Mouse (Mus musculus) mouse trophoblast stem cell (cell line): ENCODE data around the gene Fndc4.

Source experiments
- in situ Hi-C, 2 experiments: fragments of 300-500 bp; cut with MseI, MboI; formaldehyde crosslinking; loops; 2 replicates in 1 of 2; 3 replicates in 1 of 2; pipeline ENCODE4 v1.15.1; 2025

The Fndc4 gene

DNA sequence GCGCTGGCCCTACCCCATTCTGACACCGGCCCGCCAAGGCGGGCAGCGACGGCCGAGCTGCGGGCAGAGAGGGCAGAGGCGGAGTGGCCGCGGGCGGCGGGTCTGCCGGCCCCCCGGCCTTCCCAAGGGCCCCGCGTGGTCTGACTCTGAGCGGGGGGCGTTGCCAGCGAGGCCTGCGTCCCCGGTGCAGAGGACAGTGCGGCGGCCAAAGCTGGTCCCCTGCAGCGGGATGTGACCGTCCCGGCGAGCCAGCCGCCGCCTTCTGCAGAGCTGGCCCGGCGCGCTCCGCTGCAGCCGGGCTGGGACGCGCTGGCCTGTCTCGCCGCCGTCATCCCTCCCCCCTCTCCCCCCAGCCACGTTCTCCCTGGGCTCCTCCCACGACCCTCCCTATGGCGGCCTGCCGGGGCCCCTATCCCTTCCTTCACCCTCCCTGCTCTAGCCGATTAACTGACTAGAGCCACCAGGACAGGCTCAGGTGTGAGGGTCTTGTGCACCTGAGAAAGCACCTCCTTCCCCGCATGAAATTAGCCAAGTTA is at the start of gene Fndc4:
Gene Fndc4, minus strand, starts transcription at position 475 of the 536 bp plus-strand sequence.
- in situ Hi-C loops, result no loop called here

DNA sequence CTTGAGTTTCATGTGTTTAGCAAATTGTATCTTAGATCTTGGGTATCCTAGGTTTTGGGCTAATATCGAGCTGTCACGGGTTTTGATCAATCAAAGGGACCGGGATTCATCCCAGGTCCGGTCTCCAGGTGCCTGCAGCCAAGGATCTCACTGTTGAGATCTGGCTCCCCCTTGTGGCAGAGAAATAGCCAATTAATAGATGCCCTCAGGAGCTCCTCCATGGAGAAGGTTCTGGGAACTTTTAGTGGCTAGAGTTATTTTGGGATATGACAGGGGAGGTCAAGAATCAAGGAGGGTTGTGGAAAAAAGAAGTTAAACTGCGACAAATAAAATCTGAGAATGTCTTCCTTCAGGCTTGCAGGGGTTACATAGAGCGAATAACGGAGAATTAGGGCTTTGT is 32.4 kb upstream of the Fndc4 start:
- in situ Hi-C loops, result loop anchor here in 1 of 2 experiments (10.0 kb wide), 1 partner anchor 113 kb away; no protein-coding TSS in a partner anchor

DNA sequence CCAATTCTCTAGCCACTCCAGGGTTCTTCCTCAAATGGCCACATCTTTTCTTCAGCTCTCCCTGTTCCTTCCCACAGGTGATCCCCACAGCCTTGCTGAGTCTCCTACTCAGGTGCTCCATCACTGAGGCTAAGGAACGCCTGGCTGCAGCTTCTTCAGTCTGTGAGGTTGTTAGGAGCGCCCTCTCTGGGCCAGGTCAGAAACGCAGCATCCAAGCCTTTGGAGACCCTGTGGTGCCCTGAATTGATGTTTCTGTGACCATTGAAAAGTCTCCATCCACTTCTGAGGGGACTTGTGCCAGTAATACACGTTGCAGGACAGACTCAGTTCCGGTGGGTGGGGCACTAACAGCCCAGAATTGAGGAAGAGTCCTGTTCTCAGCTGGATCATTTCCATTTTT is 31.0 kb upstream of the Fndc4 start:
- in situ Hi-C loops, result loop anchor here in 1 of 2 experiments (10.0 kb wide), 1 partner anchor 112 kb away; no protein-coding TSS in a partner anchor

DNA sequence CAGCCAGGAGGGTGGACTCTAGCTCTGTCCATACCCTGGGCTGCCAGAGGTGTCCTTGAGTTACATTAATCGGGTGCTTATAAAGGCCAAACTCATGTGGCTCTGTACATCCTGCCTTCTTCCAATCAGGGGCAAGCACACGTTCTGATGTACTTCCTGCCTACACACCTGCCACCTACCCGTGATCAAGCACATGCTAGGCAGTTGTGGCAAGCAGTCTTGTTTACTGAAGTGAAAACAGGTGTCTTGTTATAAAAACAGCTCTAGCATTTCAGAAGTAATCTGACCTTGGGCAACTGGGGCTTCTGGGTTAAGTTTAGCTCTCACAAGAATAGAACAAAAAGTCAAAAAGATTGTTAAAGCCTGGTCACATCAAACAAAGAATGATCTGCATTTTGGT is 28.2 kb upstream of the Fndc4 start:
- in situ Hi-C loops, result loop anchor here in 1 of 2 experiments (10.0 kb wide), 1 partner anchor 109 kb away; no protein-coding TSS in a partner anchor

DNA sequence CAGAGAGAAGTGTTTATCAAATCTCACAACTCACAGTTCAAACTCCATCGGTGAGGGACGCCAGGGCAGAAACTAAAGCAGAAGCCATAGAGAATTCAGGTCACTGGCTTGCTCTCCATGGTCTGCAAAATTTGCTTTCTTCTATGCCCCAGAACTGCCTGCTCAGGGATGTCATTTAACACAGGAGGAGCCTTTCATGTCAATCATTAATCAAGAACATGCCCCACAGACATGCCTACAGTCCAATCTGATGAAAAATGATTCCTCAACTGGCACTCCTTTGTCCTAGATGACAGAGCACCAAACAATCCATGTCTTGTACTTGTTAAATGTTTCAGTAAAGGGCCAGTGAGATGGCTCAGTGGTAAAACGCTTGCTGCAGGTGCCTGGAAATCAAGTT is 26.9 kb upstream of the Fndc4 start:
- in situ Hi-C loops, result loop anchor here in 1 of 2 experiments (10.0 kb wide), 1 partner anchor 108 kb away; no protein-coding TSS in a partner anchor

DNA sequence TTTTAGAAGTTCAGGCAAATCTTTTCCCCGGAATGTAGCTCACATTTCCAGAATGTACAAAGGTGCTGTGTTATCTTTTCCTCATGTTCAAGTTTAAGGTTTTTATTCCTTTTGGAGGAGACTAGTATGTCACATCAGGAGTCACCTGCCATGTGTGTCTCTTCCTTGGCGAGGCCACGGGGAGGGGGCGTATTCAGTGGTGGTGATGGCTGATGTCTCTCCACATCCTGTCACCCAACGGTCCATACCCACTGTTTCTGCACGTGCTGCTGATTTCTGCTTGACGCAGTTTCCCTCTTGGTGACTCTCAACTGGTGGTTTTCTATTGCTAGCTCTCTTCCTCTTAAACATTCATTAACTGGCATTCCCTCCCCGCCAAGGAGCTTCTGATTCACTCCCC is 16.9 kb upstream of the Fndc4 start:
- in situ Hi-C loops, result no loop called here

DNA sequence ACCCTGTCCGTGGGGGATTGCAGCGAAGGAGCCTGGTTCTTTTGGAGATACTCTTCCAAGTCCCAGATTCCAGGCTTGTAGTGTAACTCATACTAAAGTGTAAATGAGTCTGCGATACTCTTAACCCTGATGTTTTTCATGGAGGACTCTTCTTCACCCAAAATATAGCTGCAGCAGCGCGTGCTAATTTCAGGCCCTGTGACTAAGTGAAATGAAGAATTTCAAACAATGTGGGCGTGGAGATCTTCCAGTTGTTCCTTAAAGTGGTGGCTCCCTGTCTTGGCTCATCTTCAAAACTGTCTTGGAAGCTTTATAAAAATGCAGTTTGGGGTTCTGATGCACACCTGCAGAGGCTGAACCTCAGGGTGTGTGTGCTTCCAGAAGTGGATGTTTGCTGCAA is 7.2 kb upstream of the Fndc4 start:
- in situ Hi-C loops, result no loop called here

DNA sequence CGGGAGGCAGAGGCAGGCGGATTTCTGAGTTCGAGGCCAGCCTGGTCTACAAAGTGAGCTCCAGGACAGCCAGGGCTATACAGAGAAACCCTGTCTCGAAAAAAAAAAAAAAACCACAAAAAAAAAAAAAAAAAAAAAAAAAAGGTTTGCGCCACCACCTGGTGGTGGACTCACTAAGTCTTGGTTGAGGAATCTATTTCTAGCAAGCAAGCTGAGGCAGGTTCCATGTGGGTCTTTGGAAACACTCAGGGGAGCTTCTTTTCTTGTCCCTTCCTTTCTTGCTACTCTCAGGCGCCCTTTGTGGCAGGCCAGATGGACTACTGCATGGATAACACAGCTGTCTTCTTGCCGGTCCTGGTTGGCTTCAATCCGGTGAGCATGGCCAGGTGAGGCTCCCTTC is 6.0 kb upstream of the Fndc4 start:
- in situ Hi-C loops, result no loop called here

DNA sequence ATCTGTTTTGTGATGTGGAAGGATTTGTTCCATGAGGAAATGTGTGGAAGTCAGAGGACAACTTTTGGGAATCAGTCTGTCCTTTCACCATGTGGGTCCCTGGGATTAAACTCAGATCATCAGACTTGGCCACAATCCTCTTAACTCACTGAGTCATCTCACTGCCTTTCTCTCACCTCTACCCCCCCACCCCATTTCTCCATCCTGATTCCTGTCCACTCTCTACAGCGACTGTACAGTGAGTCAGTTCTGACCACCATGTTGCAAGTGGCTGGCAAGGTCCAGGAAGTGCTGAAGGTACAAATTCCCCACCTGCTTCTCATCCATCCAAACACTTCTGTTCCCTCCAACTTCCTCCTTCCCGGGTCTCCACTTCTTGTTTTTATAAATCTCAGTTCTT is 2.6 kb upstream of the Fndc4 start:
- in situ Hi-C loops, result no loop called here

DNA sequence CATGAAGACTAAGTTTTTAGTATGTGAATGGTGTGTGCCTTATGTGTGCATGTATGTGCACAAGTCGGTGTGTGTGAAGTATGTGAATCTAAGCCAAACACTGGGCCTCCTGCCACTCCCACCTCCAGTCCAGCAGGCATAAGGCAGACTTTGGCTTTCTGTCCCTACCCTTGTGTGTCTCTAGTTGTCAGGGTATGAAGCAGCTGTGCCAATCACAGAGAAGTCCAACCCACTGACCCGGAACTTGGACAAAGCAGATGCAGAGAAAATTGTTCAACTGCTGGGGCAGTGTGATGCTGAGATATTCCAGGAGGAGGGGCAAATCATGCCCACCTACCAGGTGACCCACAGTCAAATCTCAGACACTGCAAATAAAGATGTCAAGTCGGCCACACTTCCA is 2.1 kb upstream of the Fndc4 start:
- in situ Hi-C loops, result no loop called here

DNA sequence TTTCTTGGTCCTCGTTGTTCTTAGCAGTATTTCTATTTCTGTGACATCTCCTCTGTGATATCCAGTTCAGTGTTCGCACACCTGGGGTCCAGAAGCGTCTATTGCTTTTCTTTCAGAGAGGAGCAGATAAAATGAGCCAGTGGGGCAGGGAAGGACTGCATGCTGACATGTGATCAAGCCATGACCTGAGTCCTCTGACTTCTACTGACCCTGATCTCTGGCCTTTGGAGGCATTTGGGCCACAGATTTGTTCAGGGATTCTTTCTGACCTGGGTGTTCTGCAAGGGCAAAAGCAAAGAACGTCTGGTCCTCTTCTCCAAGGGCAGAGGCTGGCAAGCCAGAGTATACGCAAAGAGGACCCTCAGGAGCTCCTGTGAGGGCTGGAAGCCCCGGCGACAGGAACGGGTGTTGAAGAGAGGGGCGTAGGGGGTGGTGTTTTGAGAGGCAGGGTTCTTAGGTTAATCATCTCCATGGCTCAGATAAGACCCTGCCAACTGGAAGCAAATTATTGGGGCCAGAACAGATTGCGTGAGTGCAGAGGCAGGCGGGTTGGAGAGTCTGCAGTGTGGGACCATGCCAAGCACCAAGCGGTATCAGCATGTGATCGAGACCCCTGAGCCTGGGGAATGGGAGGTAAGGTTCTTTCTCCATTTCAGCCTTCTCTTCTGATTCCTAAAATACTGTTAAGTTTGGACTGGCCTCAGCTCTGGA is 1.3 kb upstream of the Fndc4 start, which contains the start of gene Gckr:
Gene Gckr, plus strand, starts transcription at position 397 of the 711 bp plus-strand sequence.
- in situ Hi-C loops, result no loop called here

DNA sequence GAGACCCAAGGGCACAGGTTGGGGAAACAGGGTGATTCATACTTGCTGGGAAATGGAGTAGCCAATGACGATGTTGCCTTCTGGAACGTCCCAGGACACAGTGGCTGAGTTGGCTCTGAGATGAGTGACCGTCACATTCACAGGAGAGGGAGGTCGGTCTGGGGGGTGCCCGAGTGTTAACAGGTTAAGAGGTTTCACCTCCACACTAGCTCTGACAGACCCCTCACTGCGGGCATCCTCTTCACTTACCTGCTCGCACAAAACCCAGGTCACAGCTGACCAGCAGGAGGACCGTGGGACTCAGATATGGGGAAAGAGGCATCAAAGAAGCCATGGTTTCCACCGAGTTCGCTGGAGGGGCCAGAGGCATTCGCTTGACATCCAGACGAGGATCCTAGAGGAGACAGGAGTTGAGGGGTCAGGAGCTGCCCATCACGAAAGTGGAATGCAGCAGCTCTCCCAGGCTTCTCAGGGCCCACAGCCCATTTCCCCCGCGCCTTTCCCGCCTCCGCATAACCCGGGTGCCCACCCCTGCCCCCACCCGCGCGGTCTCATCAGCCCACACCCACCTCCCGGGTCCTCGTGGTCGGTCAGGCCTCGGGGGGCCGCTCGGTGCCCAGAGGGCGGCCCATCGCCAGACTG is 795 bp downstream of the Fndc4 start:
- in situ Hi-C loops, result no loop called here

DNA sequence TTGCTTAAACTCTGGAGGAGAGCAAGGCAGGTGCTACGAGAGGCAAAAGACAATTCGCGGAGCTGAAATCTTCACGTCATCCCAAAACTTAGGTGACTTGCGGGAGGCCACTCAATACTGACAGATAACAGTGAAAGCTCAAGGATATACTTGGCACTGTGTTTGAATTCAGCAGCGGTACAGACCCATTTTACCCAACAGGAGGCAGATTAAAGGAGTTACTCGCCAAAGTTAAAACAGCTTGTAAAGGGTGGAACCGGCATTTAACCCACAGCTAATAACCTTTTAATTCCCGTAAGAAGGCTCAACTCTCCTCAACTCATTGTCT is 4.6 kb downstream of the Fndc4 start:
- in situ Hi-C loops, result no loop called here

DNA sequence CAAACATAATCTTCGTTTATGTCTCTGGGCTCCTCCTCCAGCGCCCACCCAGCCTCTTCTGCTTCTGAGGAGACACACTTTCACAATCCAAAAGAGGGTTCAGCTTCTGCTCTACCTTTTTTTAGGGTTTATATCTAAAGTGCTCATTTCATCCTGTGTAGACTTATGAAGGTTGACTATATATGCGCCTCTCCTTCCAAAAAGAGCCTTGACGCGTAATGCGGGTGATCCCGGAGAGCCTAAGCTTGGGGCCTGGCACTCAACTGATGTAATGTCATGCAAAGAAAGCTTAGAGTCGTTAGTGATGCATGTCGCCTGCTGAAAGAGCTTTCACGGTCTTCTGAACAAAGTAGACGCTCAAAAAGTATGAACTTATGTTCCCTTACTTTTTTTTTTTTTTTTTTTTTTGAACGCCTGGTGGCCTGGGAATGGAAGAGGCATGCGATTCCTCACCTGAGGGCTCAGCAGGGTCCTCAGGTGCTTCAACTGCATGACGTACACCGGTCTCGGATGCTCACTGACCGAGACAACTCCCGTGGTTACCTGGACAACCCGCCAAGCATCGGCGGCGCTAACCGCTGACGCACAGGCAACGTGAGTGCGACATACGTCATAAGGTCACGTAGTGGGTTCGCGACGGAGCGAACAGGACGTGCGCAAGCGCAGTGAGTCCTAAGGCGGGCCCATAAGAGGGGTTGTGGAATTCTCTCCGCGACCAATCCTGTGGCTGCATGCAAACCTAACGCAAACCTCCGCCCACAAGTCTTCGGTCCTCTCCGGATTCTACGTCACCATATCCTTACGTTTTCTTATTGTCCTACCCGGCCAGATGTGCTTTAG is 5.1 kb downstream of the Fndc4 start, which contains the start of gene Ift172:
Gene Ift172, minus strand, starts transcription at position 596 of the 840 bp plus-strand sequence.
- in situ Hi-C loops, result no loop called here

DNA sequence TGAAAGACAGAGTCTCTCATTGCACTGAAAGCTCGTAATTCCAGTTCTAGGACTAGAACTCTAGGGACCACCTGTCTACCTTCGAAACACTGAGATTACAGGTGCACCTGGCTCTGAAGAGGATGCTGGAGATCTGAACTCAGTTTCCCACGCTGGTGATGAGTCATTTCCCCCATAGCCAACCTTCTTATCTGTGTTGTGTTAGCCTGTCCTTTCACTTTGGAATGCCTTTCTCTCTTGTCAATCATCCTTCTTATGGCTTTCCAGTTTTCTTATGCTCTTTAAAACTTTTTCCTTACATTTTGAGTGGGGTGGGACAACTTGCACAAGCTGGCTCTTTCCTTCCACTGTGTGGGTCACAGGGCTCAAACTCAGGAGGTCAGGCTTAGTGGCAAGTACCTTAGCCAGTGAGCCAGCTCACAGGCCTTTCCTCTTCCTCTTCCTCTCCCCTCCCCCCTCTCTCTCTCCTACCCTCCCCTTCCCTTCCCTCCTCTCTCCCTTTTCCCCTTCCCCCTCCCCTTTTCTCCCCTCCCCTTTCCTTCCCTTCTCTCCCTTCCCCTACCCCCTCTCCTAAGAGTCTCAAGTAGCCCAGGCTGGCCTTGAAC is 6.2 kb downstream of the Fndc4 start:
- in situ Hi-C loops, result no loop called here

DNA sequence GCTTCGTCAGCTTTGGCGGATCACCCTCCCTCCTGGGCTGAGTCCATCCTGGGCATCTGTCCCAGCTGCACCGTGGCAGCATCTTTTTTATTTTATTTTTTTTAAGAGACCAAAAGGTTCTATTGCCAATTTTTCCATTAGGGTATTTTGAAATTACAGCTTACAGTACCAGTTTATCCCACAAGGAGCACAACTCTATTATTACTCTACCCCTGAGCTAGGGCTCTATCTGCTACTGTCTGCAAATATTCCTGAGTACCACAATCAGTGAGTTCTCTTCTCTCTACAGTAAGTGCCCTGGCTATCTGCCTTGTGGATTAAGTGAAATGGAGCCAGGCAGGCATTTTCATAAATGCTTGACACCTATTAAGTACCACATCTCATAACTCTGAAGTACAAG is 7.2 kb downstream of the Fndc4 start:
- in situ Hi-C loops, result no loop called here

DNA sequence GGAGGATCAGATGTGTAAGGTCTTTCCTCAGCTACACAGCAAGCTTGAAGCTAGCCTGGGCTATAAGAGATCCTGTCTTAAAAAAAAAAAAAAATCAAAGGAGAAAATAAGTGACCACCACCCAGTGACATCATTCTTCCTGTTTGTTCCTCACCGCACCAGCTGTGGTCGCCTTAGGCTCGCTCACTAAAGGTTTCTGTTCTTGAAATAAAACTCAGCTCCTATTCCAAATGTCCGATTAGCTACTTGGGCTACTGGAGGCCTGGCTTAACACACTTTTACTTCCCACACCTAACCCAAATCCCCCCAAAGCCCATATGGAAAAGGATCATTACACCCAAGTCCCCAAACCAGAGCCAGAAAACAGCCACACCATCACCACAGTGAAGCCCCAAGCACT is 7.7 kb downstream of the Fndc4 start:
- in situ Hi-C loops, result no loop called here

DNA sequence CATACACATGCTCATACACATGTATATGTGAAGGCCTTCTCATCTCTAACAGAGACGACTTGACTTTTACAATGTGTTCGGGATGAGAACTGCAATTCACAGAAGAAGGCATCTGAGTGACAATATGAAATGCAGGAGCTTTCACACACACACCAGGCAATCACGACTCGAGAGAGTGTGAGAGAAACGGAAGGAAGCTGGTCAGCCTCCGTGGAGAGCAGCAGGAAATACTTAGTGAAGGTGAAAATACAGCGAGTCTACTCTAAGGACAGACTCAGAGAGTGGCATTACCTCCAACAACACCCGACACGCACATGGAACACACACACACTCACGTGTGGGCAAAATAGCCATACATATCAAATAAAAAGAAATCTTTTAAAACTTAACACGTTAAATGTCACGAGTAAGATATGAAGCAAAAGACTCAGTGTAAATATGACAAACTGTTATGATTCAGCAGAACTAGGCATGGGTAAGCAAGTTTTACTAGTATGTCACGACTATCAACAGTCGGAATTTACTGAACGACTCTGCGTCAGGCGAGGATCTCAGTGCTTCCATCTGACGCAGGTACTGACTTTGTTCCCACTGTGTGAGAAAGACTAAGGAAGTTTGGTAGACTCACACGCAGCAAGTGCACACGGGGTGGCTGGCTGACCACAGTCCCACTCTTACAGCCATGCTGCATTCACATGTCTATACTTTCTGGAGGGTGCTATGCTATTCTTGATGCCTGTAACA is 16.5 kb downstream of the Fndc4 start:
- in situ Hi-C loops, result no loop called here

DNA sequence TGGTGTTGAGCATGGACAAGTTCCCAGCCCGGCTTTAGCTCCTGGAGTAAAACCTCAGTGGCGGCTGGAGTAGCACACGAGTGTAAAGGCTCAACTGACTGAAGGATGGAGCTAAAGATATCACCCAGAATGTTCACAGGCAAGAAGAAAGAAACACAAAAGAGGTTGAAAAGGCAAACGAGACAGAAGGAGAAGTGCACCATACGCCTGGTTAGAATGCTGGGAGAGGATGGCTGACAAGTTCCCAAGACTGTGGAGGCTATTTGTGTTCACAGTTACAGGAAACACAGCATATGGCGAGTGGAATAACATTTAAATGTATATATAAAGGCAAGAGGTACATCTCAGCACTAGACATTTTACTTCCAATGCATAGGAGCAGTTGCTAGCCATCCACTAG is 22.9 kb downstream of the Fndc4 start:
- in situ Hi-C loops, result no loop called here

DNA sequence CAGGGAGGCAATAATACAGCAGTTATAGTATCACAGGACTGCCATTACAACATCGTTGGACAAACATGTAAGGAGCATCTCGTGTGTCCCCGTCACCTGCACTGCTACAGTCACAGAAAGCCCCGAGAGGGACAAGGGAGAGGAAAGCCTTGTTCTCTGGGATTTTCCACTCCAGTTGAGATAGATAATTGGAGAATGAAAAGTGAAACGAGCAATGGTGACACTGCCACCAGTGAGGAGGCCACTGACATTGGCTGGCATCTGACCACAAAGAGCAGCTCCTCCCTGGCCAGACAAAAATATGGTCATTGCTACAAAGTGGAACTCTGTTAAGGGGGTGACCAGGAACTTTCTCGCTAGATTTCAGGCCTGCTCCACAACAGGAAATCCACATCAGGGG is 28.2 kb downstream of the Fndc4 start:
- in situ Hi-C loops, result no loop called here

DNA sequence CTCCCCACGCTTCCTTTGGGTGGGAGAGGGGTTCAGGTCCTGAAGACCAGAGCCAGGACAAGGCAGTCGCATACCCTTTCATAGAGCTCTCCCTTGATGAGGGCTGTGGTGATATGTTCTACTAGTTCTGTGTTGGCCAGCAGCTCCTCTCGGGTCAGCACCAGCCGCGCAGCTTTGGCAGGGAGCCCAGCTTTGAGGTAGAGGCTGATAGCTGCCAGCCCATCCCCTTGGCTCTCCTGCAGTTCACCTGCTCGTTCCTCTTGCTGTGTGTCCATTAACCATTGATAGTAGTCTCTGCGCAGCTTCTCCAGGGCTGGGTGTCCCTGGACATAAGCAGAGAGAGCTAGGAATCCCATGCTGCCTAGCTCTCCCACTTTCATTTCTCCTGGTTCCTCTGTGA is 29.8 kb downstream of the Fndc4 start:
- in situ Hi-C loops, result no loop called here
